Comparison of ENCODE assay signal across 28 mouse cellular contexts in the genomic region with DNA sequence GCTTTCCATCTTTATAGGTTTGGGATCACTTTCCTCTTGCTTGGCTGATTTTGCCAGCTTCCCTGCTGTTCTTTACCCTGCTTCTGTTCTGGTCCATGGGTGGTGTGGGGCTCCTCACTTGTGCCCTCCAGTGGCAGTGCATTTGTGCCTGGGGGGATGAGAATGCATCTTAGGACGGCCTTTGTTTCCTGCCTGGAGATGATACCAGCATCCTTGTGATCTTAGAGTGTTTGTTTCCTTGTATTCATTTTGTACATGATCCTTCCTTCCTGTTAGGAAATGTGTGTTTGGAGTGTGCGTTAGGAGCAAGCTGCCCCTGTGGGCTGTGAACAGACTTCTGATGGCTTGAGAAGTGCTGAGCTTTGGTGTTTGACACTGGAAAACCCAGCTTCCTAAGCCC. TPM values are rescaled to one million over a fixed set of nuclear protein-coding genes. Genes with fewer than 3 reads are reported as not detected.
DNase-seq lines count a peak whose midpoint lies in the region; ATAC-seq and TF ChIP-seq lines count a peak whose summit lies in the region.
"Had no signal": no experiment of that assay in that cellular context is flagged by ENCODE, and none has a peak within 500 bp of the region (broad histone marks: within the 10 kb centered on the region; RNA-seq: fewer than 3 reads in every experiment).

No protein-coding gene starts in this region.

- intact Hi-C loops in heart, adult 2 months (cut with DNase I): no loop called here
- intact Hi-C loops in heart, postnatal 14 days (cut with DNase I): no loop called here

- no peak overlapping the region for H3K4me2 ChIP-seq in liver, postnatal 0 days (ENCODE audit: low read depth, low read length)
- H3K4me2 ChIP-seq: embryonic facial prominence, embryonic 13.5 days; forebrain, embryonic 15.5 days; heart, embryonic 11.5 days; hindbrain, embryonic 15.5 days; limb, embryonic 15.5 days; midbrain, embryonic 15.5 days; neural tube, embryonic 15.5 days had no signal

- no peak for TF ChIP-seq POLR2A in heart, adult 2 months (IDR thresholded peaks at IDR 0.05; ENCODE audit: insufficient read depth, low read depth, low read length)

- no peaks in the 10 kb centered on the region for H3K79me2 ChIP-seq in heart, adult 2 months (replicated peaks; ENCODE audit: control insufficient read depth, insufficient read depth, low read length)

- WGBS in heart, adult 2 months: 54% methylated on average over 2 of the region's 2 CpGs
- 81% methylated on average over 2 of the region's 2 CpGs for WGBS in liver, postnatal 0 days (ENCODE audit: insufficient replicate concordance)

- no peaks in the 10 kb centered on the region for H3K4me1 ChIP-seq in heart, adult 2 months (ENCODE audit: control insufficient read depth, insufficient read depth, low read length)
- H3K4me1 ChIP-seq in liver, postnatal 0 days (ENCODE audit: insufficient read depth): peaks cover 8% of the 10 kb centered on the region; the same call in 1 of the 2 replicates
- H3K4me1 ChIP-seq: embryonic facial prominence, embryonic 13.5 days; forebrain, embryonic 15.5 days; hindbrain, embryonic 15.5 days; limb, embryonic 15.5 days; midbrain, embryonic 15.5 days; neural tube, embryonic 15.5 days had no signal

- no peaks in the 10 kb centered on the region for H3K27me3 ChIP-seq in heart, adult 2 months (ENCODE audit: control insufficient read depth, insufficient read depth, low read length)
- H3K27me3 ChIP-seq in liver, postnatal 0 days (ENCODE audit: insufficient read depth, low read length): no peaks in the 10 kb centered on the region
- H3K27me3 ChIP-seq: embryonic facial prominence, embryonic 13.5 days; forebrain, embryonic 15.5 days; hindbrain, embryonic 15.5 days; limb, embryonic 15.5 days; megakaryocyte, embryonic 14.5 days; midbrain, embryonic 15.5 days; neural tube, embryonic 15.5 days; Patski had no signal

- H3K4me3 ChIP-seq in heart, adult 2 months: no peak overlapping the region
- no peak overlapping the region for H3K4me3 ChIP-seq in layer of hippocampus, adult 2 months
- no peak overlapping the region for H3K4me3 ChIP-seq in liver, postnatal 0 days (ENCODE audit: low read depth, low read length)
- H3K4me3 ChIP-seq: embryonic facial prominence, embryonic 13.5 days; forebrain, embryonic 15.5 days; hindbrain, embryonic 15.5 days; limb, embryonic 15.5 days; megakaryocyte, embryonic 14.5 days; midbrain, embryonic 15.5 days; neural tube, embryonic 15.5 days had no signal

- no peak for DNase-seq in heart, adult 2 months
- no peak for DNase-seq in heart, postnatal 14 days
- DNase-seq in layer of hippocampus, adult 2 months (ENCODE audit: low spot score in 2 of 2): no peak
- no peak for DNase-seq in layer of hippocampus, postnatal 36 days
- no peak for DNase-seq in liver, postnatal 0 days
- DNase-seq in lung, postnatal 10 days: peak; percentile 72
- DNase-seq in adrenal gland, adult (ENCODE audit: inconsistent age in 2 of 2, low spot score in 1 of 2): no peak
- DNase-seq in adrenal gland, postnatal 14 days: no peak
- DNase-seq: adrenal gland, postnatal 10 days; cerebellum, adult 11 months; cerebellum, postnatal 10 days; kidney, adult 11 months; kidney, postnatal 4 days; right cerebral cortex, postnatal 14 days had no signal

- ATAC-seq in liver, postnatal 0 days: no peak; the same call in 1 of the 2 replicates
- ATAC-seq: CD4-positive, CD25-positive, alpha-beta regulatory T cell, adult 4 months; forebrain, embryonic 15.5 days; midbrain, embryonic 15.5 days; Patski had no signal

- H3K36me3 ChIP-seq in heart, adult 2 months (ENCODE audit: control insufficient read depth, insufficient read depth, low read length): no peaks in the 10 kb centered on the region
- H3K36me3 ChIP-seq in liver, postnatal 0 days (replicated peaks; ENCODE audit: insufficient read depth, low read length): peaks cover 83% of the 10 kb centered on the region

- H3K27ac ChIP-seq in heart, adult 2 months: no peak overlapping the region
- no peak overlapping the region for H3K27ac ChIP-seq in layer of hippocampus, adult 2 months
- H3K27ac ChIP-seq in liver, postnatal 0 days (ENCODE audit: low read depth): 0 out of 2 replicates have a peak overlapping the region, but pooled peaks have one; percentile 64
- H3K27ac ChIP-seq: embryonic facial prominence, embryonic 13.5 days; forebrain, embryonic 15.5 days; hindbrain, embryonic 15.5 days; limb, embryonic 15.5 days; midbrain, embryonic 15.5 days; neural tube, embryonic 15.5 days had no signal

- no peaks in the 10 kb centered on the region for H3K9me3 ChIP-seq in liver, postnatal 0 days (ENCODE audit: low read length)
- H3K9me3 ChIP-seq: embryonic facial prominence, embryonic 13.5 days; forebrain, embryonic 15.5 days; hindbrain, embryonic 15.5 days; limb, embryonic 15.5 days; megakaryocyte, embryonic 14.5 days; midbrain, embryonic 15.5 days; neural tube, embryonic 15.5 days had no signal

- no peak for TF ChIP-seq EP300 in heart, adult 2 months (IDR thresholded peaks at IDR 0.05; ENCODE audit: insufficient read depth, low read depth, low read length)
- TF ChIP-seq EP300 in liver, postnatal 0 days (IDR thresholded peaks at IDR 0.05; ENCODE audit: low read depth): no peak

- peak; percentile 41 for TF ChIP-seq CTCF in heart, adult 2 months (IDR thresholded peaks at IDR 0.05)
- TF ChIP-seq CTCF in layer of hippocampus, adult 2 months (conservative IDR thresholded peaks at IDR 0.05): peak; percentile 54
- TF ChIP-seq CTCF in liver, postnatal 0 days (IDR thresholded peaks at IDR 0.05; ENCODE audit: low read depth): peak; percentile 56

- H3K9ac ChIP-seq in heart, adult 2 months (ENCODE audit: low read depth, low read length): no peak overlapping the region
- no peak overlapping the region for H3K9ac ChIP-seq in liver, postnatal 0 days (replicated peaks)
- H3K9ac ChIP-seq: embryonic facial prominence, embryonic 13.5 days; forebrain, embryonic 15.5 days; hindbrain, embryonic 15.5 days; limb, embryonic 15.5 days; midbrain, embryonic 15.5 days; neural tube, embryonic 15.5 days had no signal

RNA-seq across cellular contexts. Expression of a gene that starts 30.9 kb away (rescaled TPM):
- not detected for total RNA-seq in heart, adult 2 months (2021)
- 0.03 TPM in 1 of 2 replicates, not detected in the other for polyA plus RNA-seq in heart, adult 2 months (2012; rRNA removed)
- total RNA-seq in heart, postnatal 14 days (2021): not detected
- total RNA-seq in layer of hippocampus, adult 2 months (2021): not detected
- not detected for total RNA-seq in layer of hippocampus, postnatal 36 days (2021)
- polyA plus RNA-seq in liver, postnatal 0 days (2015; fragmentation: Nextera tagmentation; extraction: Ambion mirVana): 0.71 and 0.81 TPM in 2 replicates
- total RNA-seq in adrenal gland, postnatal 14 days (2021): not detected in 2 replicates
- total RNA-seq: gastrocnemius, postnatal 4 days; heart, postnatal 25 days; layer of hippocampus, postnatal 14 days; left cerebral cortex, postnatal 25 days had no signal
